Mouse (Mus musculus) CD4-positive, CD25-positive, alpha-beta regulatory T cell (primary cell): ENCODE results near the gene Reck. TPM values are rescaled to one million over a fixed set of nuclear protein-coding genes. Genes with fewer than 3 reads are reported as not detected.

ENCODE experiments used
- polyA plus RNA-seq: library from polyadenylated mRNA; unstranded; fragments of 100-300 nt; shearing (Covaris generic); gene quantifications from one replicate; pipeline ENCODE4 v1.2.1, GENCODE M21; 2017

Reck gene
- polyA plus RNA-seq, result 6.3 TPM

DNA sequence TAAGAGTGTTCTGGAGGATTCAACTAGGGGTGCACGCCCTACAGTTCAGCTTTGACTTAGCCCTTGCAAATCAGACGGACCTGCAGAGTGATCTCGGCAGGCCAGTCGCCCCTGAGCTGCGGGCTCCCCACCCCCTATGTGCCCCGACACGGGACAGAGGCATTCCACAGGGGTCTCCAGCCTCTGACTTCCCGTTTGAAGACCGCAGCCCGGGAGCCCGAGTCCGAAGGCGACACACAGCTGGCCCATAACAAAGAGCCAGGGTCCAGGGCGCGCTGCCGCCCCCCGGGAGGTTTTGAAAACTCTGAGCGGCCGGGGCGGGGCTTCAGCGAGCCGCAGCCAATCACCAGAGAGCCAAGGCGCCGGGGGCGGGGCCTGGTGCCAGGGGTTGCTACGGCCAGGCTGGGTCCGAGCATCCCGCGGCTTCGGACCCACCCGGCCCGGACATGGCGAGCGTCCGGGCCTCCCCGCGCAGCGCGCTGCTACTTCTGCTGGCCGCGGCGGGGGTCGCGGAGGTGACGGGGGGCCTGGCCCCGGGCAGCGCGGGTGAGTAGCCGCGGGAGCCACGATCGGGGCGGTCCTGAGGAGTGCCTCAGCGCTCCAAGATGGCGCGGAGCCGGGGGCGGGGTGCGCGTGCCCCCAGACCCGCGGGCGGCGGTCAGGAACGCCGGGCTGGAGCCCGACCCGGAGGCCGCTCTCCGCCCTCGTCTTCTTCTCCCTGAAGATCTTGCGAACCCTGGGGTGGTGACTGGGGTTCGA is at the start of gene Reck:
Reck (plus strand) TSS at position 371 of the 759 bp plus-strand sequence.

GRCm38 (mm10) chr4:43840101-43840500 is 35.2 kb upstream of the Reck start, which contains the start of gene Olfr157:
TSS of gene Olfr157 (minus strand) at chr4:43840201.

DNA sequence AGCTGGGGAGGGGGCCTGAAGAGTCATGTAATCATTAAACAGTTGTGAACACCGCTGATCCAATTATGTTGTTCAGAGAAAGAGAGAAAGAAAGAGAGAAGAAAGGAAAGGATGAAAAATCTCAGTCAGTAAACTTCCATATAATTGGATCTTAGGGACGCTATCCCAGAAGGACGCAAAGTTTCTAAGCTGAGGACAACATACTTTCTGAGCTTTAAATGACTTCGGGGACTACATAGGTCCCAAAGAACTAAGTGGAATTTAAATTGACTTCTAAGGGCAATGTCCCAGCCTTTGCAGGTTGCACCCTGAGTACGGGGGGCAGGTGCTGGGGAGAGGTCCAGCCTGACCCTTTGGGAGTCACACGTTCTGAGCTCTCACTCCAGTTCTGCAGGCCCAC is 24.1 kb upstream of the Reck start, which contains the start of gene Olfr155:
Olfr155 (plus strand) TSS at position 301 of the 400 bp plus-strand sequence.

GRCm38 (mm10) chr4:43957292-43957845 is 82.0 kb downstream of the Reck start, which contains the start of gene Glipr2:
TSS of gene Glipr2 (plus strand) at chr4:43957401.

DNA sequence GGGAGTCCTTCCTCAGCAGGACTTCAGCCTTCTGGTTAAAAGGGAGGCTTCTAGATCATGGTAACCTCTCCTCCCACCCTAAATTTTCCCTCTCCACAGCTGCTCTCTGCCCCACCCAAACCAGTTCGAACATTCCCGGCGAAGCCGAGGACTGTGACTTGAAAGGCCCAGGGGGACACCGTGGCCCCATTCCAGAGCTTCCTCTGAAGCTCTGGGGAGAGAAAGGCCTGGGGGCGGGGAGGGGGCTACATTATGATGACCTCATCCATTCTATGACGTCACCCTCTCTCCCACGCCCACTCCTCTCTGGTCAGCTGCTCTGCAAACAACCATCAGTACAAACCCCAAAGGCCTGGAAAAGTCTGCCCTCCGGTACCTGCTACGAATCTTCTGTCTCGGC is 107.9 kb downstream of the Reck start, which contains the start of gene Ccin:
Ccin (plus strand) TSS at position 303 of the 400 bp plus-strand sequence.

Other genes with a start within 250 kb of the Reck start
- not detected for gene Npr2, start 243.6 kb upstream of the Reck start, polyA plus RNA-seq
- 0.39 TPM for gene Spag8, start 221.9 kb upstream of the Reck start, polyA plus RNA-seq
- gene Hint2, start 219.1 kb upstream of the Reck start, polyA plus RNA-seq, result 73.0 TPM
- 2.1 TPM for gene Tmem8b, start 206.6 kb upstream of the Reck start, polyA plus RNA-seq
- 1.2 TPM for gene Fam221b, start 206.4 kb upstream of the Reck start, polyA plus RNA-seq
- not detected for gene Olfr70, start 174.7 kb upstream of the Reck start, polyA plus RNA-seq
- gene Olfr71, start 165.3 kb upstream of the Reck start, polyA plus RNA-seq, result not detected
- not detected for gene Hrct1, start 148.3 kb upstream of the Reck start, polyA plus RNA-seq
- gene Spaar, start 145.5 kb upstream of the Reck start, polyA plus RNA-seq, result 0.11 TPM
- gene Olfr159, start 104.5 kb upstream of the Reck start, polyA plus RNA-seq, result not detected
- gene Olfr156, start 51.6 kb upstream of the Reck start, polyA plus RNA-seq, result not detected
- gene Olfr157, start 35.3 kb upstream of the Reck start, polyA plus RNA-seq, result 0.10 TPM
- not detected for gene Olfr155, start 24.0 kb upstream of the Reck start, polyA plus RNA-seq
- gene Glipr2, start 81.9 kb downstream of the Reck start, polyA plus RNA-seq, result 219 TPM
- not detected for gene Ccin, start 108.0 kb downstream of the Reck start, polyA plus RNA-seq
- 155 TPM for gene Clta, start 128.9 kb downstream of the Reck start, polyA plus RNA-seq
- 56.0 TPM for gene Gne, start 208.6 kb downstream of the Reck start, polyA plus RNA-seq